Mouse (Mus musculus): ENCODE data around the gene Lpp.

The Lpp gene

DNA sequence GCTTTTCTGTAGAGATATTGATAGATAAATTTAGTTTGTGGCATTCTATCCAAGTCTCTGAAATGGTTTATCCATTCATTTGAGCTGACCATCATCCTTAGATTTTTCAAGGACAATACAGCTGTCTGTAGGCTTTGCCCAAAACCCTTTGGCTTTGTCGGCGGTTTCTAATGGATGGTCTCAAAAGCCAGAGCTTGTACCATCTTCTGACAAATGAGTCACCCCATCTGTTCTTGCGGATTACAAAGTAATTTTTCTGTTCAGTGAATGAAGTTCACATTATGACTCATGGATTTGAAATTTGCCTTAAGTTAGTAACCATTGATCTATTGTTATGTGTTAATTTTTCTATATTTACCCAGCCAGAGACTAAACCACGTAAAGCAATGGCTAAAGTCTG is 301.8 kb downstream of the Lpp start:
- DNase-seq (ENCODE audit: low spot score), result no peak

DNA sequence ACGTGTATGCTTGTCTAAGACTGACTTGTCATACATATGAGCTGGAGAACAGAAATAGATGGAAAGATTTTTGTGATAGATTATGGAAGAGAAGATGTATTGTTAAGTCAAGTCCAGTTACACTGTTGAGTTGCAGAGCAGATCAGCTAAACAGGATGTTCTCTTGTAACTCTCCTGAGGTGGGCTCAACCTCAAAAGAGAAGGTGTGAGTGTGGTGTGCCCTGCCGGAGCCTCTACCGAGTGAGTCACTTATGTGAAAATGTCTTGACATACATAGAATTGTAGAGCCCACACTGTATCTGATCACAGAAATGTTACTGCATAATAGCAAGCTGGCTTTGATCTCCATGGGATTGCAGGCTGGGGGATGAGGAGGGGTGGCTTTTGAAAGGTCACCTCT is 310.9 kb downstream of the Lpp start:
- DNase-seq (ENCODE audit: low spot score), result no peak

DNA sequence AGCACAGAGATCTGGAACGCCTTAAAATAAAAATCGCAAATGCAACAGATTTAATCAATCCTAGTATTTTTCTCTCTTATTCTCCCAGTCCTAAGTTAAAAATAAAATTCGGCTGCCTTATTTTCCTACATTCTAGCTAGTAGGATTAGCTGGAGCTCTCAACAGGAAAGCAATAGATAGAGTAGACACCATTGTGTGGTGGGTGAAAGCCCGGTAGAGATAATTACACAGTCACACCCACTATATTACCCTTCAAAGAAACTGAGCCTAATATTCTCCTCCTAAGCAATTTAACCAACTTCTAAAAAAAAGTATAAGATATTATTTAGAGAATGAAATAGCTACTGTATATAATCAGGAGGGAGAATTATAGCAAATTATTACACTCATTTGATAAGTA is 330.3 kb downstream of the Lpp start:
- DNase-seq (ENCODE audit: low spot score), result no peak

DNA sequence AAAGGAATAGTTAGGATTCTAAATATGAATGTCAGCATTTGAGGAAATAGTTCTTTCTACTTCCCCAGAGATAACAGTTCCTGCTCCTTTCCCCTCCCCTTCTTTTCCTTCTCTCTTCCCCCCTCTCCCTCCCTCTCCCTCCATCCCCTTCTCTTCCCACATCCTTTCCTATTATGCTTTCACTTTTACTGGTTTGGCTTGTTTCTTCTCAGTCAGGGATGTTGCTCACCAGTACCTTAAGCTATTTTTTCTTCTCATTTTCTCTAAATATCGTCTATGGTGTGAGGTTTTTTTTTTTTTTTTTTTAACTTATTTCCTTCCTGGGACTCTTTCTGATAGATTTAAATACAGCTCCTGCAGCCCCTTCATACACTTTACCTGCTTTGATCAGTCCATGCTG is 339.4 kb downstream of the Lpp start:
- no peak for DNase-seq (ENCODE audit: low spot score)

DNA sequence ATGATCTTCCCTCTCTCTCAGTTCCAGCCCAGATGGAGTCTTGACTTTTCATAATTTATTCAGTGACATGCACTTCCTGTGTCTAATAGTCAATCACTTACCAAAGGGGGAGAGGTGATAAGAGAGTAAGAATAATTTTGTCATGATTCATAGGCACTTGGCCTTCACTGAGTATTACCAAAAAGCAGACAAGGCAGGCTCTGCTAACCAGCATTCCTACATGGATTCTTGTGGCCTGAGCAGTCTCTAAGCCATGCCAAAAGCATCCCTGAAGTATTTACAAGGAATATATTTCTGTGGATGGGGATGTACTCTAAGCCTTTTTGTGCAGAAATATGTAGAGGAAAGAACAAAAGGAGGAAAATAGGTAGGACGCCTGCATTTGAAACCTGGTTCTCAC is 340.0 kb downstream of the Lpp start:
- no peak for DNase-seq (ENCODE audit: low spot score)

DNA sequence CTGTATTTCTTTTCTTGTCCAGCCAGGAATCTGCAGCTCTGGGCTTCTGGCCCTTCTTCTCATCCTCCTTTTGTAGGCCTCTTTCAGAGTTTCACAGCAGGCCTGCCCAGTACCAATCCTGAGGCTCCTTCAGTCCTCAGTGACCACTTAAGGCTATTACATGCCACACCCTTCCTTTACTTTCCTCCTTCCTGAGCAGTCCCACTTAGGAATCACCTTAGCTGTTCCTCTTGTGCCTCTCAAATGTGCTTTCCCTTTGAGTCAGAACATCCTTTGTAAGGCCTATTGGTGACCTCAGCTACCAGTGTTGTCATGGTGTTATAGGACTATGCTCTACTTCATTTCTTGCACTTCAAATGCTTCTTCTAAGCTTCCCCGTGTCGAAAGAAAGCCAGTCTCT is 342.4 kb downstream of the Lpp start:
- no peak for DNase-seq (ENCODE audit: low spot score)

DNA sequence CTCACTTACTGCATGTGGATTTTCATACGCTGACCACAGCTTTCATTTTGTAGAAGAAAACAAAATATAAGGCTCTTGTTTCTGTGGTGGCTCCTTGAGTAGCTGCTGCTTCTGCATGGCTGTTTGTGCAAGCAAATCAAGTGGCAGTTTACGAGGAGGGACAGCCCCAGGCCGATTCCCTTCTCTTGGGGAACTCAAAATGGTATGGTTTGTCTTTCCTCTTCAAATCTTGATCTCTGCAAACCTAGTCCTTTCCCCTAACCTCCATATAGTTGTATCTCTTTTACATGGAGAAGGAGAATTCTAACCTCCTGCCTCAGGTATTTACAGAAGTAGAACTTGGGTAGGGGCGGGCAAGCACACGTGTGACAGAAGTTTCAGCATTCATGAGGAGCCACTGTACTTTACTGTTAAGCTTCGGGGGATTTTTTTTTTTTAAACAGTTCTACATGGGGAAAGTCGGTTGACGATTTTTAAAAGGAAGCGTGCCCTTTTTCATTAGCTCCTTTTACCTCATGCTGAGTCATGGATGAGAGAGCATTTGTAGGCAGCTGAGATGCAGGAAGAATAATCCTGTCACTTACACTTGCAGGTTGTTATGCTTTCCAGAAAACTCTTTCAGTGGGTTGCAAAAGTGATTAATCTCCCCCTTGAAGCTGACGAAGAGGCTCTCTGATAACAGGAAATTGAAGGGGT is 344.2 kb downstream of the Lpp start:
- no peak for DNase-seq (ENCODE audit: low spot score)

DNA sequence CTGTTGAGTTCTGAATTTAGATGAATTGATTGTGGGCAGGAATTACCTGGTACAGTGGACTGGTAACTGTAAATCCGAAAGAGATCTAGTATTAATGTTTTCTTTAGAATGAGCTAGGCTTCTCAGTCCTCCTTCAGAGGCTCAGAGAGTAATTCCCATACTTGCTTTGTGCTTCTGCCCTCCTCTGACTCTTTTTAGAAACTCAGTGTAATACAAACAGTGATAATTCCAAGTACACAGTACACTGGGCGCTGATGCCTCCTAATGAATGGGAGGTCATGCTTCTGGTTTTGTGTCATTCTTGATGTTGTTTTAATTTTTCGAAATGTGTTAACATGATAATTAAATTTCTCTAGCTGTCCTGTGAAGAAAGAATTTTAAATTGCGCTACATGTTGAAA is 347.4 kb downstream of the Lpp start:
- no peak for DNase-seq (ENCODE audit: low spot score)

DNA sequence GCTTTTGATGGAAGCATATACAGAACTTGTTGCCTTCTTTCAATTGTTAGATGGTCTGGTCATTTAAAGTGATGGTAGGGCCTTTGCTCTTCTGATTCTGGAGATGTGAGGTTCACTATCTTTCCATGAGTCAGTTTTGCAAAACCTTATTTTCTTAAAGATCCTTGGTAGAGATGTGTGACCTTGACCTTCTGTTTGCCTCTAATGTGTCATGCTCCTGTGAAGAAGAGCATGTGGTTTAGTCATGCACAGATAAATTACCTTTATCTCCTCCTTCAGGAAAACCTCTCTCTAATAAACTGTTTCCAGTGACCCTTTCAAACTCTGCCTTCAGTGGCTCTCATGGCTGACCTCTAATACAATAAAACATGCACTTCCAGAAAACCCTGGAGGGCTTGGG is 356.5 kb downstream of the Lpp start:
- DNase-seq (ENCODE audit: low spot score), result no peak

DNA sequence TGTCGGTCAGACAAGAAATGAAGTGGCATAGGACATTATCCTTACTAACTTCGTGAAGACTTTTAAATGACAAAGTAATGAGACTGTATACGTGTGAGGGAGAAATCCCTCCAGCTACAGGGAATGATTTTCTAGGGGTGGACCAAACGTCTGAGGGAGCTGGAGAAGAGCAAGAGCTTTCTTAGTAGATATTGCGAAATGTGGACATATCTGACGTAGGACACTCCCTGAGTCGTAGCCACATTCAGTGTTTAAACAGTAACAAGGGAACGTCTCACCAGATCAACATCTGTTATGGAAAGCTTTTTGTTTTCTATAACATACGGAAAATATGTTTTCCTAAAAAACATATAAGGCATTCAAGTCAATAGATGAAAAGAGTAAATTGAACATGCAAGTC is 362.8 kb downstream of the Lpp start:
- DNase-seq (ENCODE audit: low spot score), result no peak

DNA sequence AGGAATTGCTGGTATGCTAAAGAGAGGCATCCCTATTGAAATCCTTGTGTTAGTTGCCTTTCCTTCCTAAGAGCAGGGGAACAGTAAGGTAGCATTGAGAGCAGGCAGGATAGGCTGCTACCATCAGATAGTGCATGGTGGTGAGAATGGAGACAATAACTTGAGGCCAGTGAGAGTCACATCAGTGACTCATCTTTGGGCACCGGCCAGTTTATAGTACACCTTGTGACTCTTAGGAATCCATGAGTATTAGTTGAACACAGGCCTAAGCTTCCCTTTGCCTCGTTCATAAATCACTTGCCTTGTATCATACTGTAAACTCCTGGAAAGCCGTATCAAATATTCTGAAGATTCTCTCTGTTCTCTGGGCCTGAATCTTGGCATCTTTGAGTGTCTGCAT is 372.7 kb downstream of the Lpp start:
- DNase-seq (ENCODE audit: low spot score), result no peak

DNA sequence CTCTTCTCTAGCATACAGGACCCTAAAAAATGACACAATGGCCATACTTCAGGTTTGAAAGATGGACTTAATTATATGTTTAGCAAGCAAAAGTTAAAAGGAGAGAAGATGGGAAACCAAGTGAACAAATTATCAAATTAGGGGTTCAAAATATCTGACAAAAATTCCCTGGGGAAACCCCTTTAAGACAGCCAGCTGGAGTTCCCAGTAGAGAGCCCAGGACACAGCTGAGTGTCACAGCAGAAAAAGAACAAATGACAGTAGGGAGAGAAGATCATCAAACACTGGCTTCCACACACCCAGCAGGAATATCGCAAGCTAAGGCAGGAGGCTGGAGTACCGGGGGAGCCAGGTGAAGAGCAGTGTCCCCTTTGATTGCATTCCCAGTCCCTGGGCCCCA is 373.3 kb downstream of the Lpp start:
- DNase-seq (ENCODE audit: low spot score), result no peak

DNA sequence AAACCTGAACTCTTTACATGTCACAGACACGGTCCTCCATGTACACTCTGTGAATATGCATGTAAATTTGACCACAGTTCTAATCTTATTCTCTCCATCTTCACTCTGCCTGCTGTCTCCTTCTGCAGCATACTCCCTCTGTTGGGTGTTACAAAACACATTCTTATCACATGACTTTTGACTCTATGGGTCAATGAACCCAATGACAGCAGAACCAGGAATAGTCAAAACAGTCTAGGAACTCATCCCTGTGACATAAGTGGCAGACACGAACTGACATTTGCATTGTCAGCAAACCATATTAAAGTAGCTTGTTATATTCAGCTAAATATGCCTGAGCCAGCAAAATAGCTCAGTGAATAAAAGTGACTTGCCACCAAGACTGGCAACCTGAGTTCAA is 383.7 kb downstream of the Lpp start:
- no peak for DNase-seq (ENCODE audit: low spot score)

DNA sequence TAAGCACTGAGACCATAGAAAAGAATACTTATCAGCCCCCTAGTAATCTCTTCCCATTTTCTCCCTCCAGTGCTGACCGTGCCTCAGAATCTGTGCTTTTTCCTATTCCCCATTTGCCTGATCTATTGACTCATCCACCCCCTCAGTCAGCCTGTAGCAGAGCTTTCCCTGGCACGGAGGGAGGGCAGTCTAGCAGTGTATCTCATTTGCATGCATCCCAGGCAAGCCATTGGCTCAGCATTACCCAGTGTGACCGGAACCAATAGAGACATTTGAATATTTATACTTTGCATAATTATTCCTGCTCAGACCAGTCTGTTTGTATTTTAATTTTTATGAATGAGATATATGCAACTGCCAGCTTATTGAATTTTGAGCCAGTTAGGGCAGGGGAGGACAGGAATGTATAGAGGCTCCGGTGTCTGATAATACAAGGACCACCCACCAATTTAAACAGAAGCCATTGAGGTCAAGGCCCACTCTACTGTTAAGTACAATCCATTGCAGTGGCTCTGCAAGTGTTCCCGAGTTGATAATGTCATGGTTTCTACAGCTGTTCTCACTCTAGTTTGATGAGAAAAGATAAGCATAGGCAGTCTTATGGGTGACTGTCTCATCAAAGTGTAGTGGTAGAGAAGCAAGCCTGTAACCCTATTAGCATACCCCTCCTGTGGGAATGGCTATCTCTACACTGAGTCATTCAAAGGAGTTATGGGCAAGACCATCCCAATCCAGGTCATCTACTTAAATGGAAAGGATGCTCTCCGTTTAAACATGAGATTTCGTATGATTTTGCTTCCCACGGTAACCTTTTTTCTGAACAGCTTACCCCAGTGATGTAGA is 385.3 kb downstream of the Lpp start:
- no peak for DNase-seq (ENCODE audit: low spot score)

DNA sequence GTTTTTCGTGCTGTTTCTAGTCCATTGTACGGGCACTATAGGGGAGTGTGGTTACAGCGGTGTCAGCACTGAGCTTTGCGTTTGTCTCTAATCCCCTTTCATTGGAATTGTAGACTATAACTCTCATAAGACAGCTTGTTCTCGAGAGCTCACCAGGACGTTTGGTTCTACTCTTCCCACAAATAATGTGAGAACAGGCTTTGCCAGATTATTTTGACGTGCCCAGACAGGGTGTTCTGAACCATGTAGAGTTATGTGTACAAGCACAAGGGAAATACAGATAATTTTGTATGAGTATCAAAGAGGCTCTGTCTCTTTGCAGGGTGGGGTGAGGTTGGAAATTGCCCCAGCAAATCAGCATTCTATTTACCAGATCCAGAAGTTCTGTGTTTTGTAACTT is 387.2 kb downstream of the Lpp start:
- no peak for DNase-seq (ENCODE audit: low spot score)

DNA sequence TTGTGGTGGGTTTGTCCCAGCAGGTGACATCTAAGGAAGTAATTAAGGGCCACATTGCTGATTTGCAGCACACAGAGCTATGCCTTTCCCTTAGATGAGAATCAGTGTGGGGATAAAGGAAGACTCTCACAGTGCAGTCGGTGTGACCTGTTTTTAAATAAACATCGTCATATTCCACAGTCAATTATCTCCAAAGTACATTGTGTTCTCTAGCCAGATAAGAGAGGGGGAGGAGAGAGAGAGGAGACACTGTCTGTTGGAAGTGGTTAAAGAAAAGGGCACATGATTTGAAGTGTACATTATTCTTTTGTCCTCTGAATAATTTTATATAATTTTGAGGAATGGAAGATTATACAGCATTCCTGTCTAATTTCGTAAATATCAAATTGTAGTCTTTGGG is 388.6 kb downstream of the Lpp start:
- no peak for DNase-seq (ENCODE audit: low spot score)

DNA sequence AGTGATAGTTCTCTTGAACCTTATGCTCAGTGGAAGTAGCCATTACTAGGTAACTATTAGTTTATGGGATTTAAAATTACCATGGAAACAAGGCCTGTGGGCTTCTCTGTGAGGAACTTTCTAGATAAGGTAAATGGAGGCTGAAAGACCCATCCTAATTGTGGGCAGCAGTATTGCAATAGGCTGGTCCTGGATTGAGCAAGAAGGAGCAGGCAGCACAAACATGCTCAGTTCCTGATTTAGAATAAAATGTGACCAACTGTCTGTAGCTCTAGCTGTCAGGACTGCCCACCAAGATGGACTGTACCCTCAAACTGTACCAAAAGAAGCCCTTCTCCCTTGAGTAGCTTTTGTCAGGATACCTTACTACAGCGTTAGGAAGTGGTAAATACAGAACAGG is 392.3 kb downstream of the Lpp start:
- DNase-seq (ENCODE audit: low spot score), result no peak

DNA sequence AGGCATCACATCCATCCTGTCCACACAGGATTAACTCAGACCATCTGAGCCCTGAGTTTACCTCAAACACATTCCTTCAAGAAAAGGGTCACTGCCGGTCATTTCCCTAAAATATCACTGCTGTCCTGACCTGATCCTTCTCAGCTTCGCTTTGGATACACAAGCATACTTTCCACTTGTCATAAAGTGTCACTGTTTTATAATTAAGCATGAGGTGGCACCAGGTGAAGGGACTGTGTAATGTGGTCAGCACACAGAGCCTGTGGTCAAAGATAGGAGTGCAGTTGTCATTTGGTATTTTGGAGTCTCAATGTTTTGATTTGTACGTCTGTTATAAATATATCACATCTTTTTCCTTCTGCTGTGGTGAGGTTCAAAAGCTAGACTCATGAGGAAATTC is 395.7 kb downstream of the Lpp start:
- no peak for DNase-seq (ENCODE audit: low spot score)

DNA sequence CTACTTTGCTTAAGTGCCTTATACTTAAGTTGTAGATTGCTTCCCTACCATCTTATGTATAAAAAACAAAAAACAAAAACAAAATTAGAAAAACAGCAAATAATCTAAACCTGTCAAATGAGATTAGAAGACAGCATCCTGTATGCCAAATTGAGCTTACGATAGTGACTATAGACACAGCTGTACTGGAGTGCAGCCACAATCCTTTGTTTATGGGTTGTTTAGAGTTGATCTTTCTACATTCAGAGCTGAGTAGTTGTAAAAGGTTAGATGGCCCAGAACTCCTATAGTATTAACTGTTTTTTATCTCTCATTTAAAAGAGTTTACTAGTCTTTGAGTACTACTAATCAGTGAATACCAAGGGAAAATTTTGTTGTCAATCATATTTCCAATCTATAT is 398.1 kb downstream of the Lpp start:
- no peak for DNase-seq (ENCODE audit: low spot score)

DNA sequence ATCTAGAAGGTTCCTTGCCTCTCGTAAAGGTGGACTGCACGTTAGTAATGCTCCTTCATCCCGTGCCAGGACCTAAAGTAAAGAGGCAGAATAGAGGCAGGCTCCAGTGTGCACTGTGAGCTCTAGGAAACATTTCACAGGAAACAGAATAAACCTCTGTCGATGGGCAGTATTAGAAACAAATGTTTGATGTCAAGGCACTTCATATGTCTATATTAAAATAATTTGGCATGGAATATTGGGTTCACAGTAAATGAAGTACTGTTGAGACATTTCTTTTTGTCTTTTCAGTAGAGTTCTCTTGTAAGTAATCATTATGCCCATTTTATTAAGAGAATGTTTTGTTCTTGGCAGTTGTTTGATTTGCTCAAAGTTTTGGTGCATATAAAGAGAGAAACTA is 398.7 kb downstream of the Lpp start:
- DNase-seq (ENCODE audit: low spot score), result no peak

DNA sequence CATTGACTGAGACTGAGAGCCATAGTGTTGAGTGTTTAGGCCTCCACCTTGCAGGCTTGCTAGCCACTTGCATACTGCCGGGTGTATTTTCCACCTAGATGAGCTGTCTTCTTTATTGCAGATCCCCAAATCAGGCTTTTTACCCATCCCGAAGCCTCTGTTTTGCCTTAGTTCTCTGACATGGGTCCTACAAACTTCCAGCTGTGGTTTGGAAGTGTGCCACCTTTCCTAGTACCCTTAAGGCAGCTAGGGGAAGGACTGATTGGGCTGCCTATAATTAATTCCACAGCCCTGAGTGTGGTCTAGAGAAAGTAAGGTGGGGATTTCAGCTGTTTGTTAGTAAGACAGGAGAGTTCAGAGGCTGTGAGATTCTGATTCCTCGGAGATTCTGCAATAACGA is 399.5 kb downstream of the Lpp start:
- no peak for DNase-seq (ENCODE audit: low spot score)

DNA sequence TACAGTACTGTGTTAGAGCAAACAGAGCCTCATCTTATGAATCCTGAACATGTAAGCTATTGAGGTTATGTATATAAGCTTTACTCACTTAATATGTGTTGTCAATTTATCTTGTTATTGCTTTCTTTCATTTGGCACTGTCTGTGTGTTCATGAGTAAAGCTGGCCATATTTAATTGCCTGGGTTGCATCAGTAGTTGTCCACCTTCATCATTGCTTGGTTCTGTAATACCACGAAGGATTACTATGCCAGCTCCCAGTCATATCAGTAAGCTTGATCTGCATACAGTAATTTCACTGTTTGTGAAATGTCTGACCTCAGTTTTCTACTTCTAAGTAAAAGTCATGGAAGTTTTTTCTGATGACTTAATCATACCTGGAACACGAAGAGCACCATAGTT is 401.4 kb downstream of the Lpp start:
- no peak for DNase-seq (ENCODE audit: low spot score)

DNA sequence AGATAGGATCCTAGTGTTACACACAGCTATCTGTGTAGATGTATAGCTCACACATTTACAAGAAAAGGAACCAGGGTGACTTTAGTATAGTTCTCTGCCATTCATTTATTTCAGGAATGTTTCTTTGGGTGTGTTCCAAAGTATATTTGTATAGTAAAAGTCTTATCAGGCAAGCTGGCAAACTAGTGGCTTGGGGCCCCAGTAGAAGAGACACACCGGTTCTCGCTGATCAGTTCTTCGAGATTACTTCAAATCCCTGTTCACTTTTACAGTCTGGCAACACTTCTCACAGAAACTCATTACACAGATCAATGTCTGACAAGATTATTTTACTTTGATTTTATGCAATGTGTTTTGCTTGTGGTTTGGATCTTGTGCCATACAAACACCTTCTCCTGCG is 408.0 kb downstream of the Lpp start:
- DNase-seq (ENCODE audit: low spot score), result no peak

DNA sequence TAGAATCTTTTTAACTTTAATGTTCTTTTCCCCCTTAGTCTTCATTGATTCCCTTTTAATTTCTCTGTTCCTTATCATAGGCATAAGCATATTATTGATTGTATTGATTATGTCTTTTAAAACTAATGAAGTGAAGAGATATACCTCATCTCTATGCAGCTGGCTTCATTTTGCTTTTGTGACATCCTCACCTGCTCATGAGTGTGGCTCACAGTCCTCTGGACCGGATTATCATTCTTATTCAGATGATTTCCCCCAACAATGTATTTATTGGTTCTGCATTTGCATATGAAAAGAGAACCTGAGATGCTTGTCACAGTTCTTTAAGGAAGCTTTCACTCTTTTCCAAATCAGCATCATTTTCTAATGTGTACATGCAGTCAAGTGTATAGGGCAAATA is 408.5 kb downstream of the Lpp start:
- no peak for DNase-seq (ENCODE audit: low spot score)

Data from ovary, postnatal 14 days (tissue).